Mouse (Mus musculus): ENCODE data around the gene Amz2. TPM values are rescaled to one million over a fixed set of nuclear protein-coding genes. Genes with fewer than 3 reads are reported as not detected.
"Not testable (repeated sequence)": the region's sequence is repeated elsewhere in the genome, so short reads cannot be mapped to it uniquely, and the experiment has no call there.

Amz2 gene
- polyA plus RNA-seq, 1 experiment from 2014 or later = 56.1 TPM

- 90% methylated on average over 4 of the region's 4 CpGs for WGBS
- Histone ChIP-seq H3K4me2 (ENCODE audit: low read length) (no peak overlapping the region), H3K4me1 (ENCODE audit: control insufficient read depth, insufficient read depth, low read length) (no peaks in the 10 kb centered on the region), H3K27me3 (ENCODE audit: control insufficient read depth, insufficient read depth, low read depth, low read length) (no peaks in the 10 kb centered on the region), H3K4me3 (ENCODE audit: low read depth, low read length) (no peak overlapping the region), H3K36me3 (ENCODE audit: control insufficient read depth, insufficient read depth, low read length) (no peaks in the 10 kb centered on the region), H3K27ac (ENCODE audit: low read length) (no peak overlapping the region), H3K9ac (ENCODE audit: low read depth, low read length) (no peak overlapping the region), H3K9me3 (replicated peaks; ENCODE audit: control insufficient read depth, low read length, poor library complexity, severe bottlenecking) (no peaks in the 10 kb centered on the region)
- ATAC-seq = no peak
Observed at GRCm38 (mm10) chr11:109491844-109492243, 66.1 kb downstream of the Amz2 start.

GRCm38 (mm10) chr11:109492847-109493464, 67.2 kb downstream of the Amz2 start:
- not testable (repeated sequence) for H3K27me3 ChIP-seq (ENCODE audit: control insufficient read depth, insufficient read depth, low read depth, low read length); H3K4me3 ChIP-seq (ENCODE audit: low read depth, low read length); ATAC-seq; H3K4me2 ChIP-seq (ENCODE audit: low read length); H3K27ac ChIP-seq (ENCODE audit: low read length); H3K9me3 ChIP-seq (replicated peaks; ENCODE audit: control insufficient read depth, low read length, poor library complexity, severe bottlenecking); H3K36me3 ChIP-seq (ENCODE audit: control insufficient read depth, insufficient read depth, low read length); H3K4me1 ChIP-seq (ENCODE audit: control insufficient read depth, insufficient read depth, low read length); H3K9ac ChIP-seq (ENCODE audit: low read depth, low read length)
- WGBS = 75% methylated on average over 8 of the region's 8 CpGs

- H3K27me3 ChIP-seq (ENCODE audit: control insufficient read depth, insufficient read depth, low read depth, low read length) = no peaks in the 10 kb centered on the region
- 51% methylated on average over 24 of the region's 24 CpGs for WGBS
- no peak for ATAC-seq
Observed at GRCm38 (mm10) chr11:109494890-109495770, 69.4 kb downstream of the Amz2 start.

GRCm38 (mm10) chr11:109495771-109496474, 70.2 kb downstream of the Amz2 start:
- no peak overlapping the region for H3K4me2 ChIP-seq (ENCODE audit: low read length)
- peaks cover 5% of the 10 kb centered on the region for H3K4me1 ChIP-seq (ENCODE audit: control insufficient read depth, insufficient read depth, low read length)
- H3K4me3 ChIP-seq (ENCODE audit: low read depth, low read length) = no peak overlapping the region
- H3K9me3 ChIP-seq (replicated peaks; ENCODE audit: control insufficient read depth, low read length, poor library complexity, severe bottlenecking) = no peaks in the 10 kb centered on the region
- H3K36me3 ChIP-seq (ENCODE audit: control insufficient read depth, insufficient read depth, low read length) = no peaks in the 10 kb centered on the region
- no peak for ATAC-seq
- H3K27me3 ChIP-seq (ENCODE audit: control insufficient read depth, insufficient read depth, low read depth, low read length) = no peaks in the 10 kb centered on the region
- 63% methylated on average over 14 of the region's 14 CpGs for WGBS
- H3K9ac ChIP-seq (ENCODE audit: low read depth, low read length) = no peak overlapping the region
- no peak overlapping the region for H3K27ac ChIP-seq (ENCODE audit: low read length)

More at GRCm38 (mm10) chr11:109494890-109495770, 69.4 kb downstream of the Amz2 start:
- H3K4me1 ChIP-seq (ENCODE audit: control insufficient read depth, insufficient read depth, low read length) = peaks cover 5% of the 10 kb centered on the region
- no peak overlapping the region for H3K27ac ChIP-seq (ENCODE audit: low read length)
- H3K4me2 ChIP-seq (ENCODE audit: low read length) = no peak overlapping the region
- H3K9ac ChIP-seq (ENCODE audit: low read depth, low read length) = no peak overlapping the region
- no peak overlapping the region for H3K4me3 ChIP-seq (ENCODE audit: low read depth, low read length)
- H3K9me3 ChIP-seq (replicated peaks; ENCODE audit: control insufficient read depth, low read length, poor library complexity, severe bottlenecking) = no peaks in the 10 kb centered on the region
- no peaks in the 10 kb centered on the region for H3K36me3 ChIP-seq (ENCODE audit: control insufficient read depth, insufficient read depth, low read length)

- no peak overlapping the region for H3K4me3 ChIP-seq (ENCODE audit: low read depth, low read length)
- peaks cover 5% of the 10 kb centered on the region for H3K4me1 ChIP-seq (ENCODE audit: control insufficient read depth, insufficient read depth, low read length)
- no peak overlapping the region for H3K27ac ChIP-seq (ENCODE audit: low read length)
- no peak overlapping the region for H3K9ac ChIP-seq (ENCODE audit: low read depth, low read length)
- peak; percentile 41; the same call in 1 of the 2 replicates for ATAC-seq
- H3K9me3 ChIP-seq (replicated peaks; ENCODE audit: control insufficient read depth, low read length, poor library complexity, severe bottlenecking) = no peaks in the 10 kb centered on the region
- H3K4me2 ChIP-seq (ENCODE audit: low read length) = no peak overlapping the region
- WGBS = 82% methylated on average over 7 of the region's 7 CpGs
- no peaks in the 10 kb centered on the region for H3K36me3 ChIP-seq (ENCODE audit: control insufficient read depth, insufficient read depth, low read length)
- H3K27me3 ChIP-seq (ENCODE audit: control insufficient read depth, insufficient read depth, low read depth, low read length) = no peaks in the 10 kb centered on the region
Observed at GRCm38 (mm10) chr11:109496475-109496993, 70.8 kb downstream of the Amz2 start.

GRCm38 (mm10) chr11:109496996-109497714, 71.4 kb downstream of the Amz2 start:
- Histone ChIP-seq H3K27me3 (ENCODE audit: control insufficient read depth, insufficient read depth, low read depth, low read length) (no peaks in the 10 kb centered on the region), H3K9me3 (replicated peaks; ENCODE audit: control insufficient read depth, low read length, poor library complexity, severe bottlenecking) (no peaks in the 10 kb centered on the region), H3K4me2 (ENCODE audit: low read length) (no peak overlapping the region), H3K27ac (ENCODE audit: low read length) (no peak overlapping the region), H3K4me3 (ENCODE audit: low read depth, low read length) (no peak overlapping the region), H3K4me1 (ENCODE audit: control insufficient read depth, insufficient read depth, low read length) (peaks cover 5% of the 10 kb centered on the region), H3K9ac (ENCODE audit: low read depth, low read length) (no peak overlapping the region), H3K36me3 (ENCODE audit: control insufficient read depth, insufficient read depth, low read length) (no peaks in the 10 kb centered on the region)
- peak; percentile 58; the same call in 1 of the 2 replicates for ATAC-seq
- 43% methylated on average over 6 of the region's 6 CpGs for WGBS

GRCm38 (mm10) chr11:109497990-109498389, 72.2 kb downstream of the Amz2 start:
- H3K4me3 ChIP-seq (ENCODE audit: low read depth, low read length) = no peak overlapping the region
- no peaks in the 10 kb centered on the region for H3K9me3 ChIP-seq (replicated peaks; ENCODE audit: control insufficient read depth, low read length, poor library complexity, severe bottlenecking)
- no peak overlapping the region for H3K27ac ChIP-seq (ENCODE audit: low read length)
- H3K36me3 ChIP-seq (ENCODE audit: control insufficient read depth, insufficient read depth, low read length) = no peaks in the 10 kb centered on the region
- ATAC-seq = no peak
- H3K4me1 ChIP-seq (ENCODE audit: control insufficient read depth, insufficient read depth, low read length) = peaks cover 5% of the 10 kb centered on the region
- H3K9ac ChIP-seq (ENCODE audit: low read depth, low read length) = no peak overlapping the region
- no peak overlapping the region for H3K4me2 ChIP-seq (ENCODE audit: low read length)
- no peaks in the 10 kb centered on the region for H3K27me3 ChIP-seq (ENCODE audit: control insufficient read depth, insufficient read depth, low read depth, low read length)
- 83% methylated on average over 9 of the region's 9 CpGs for WGBS

DNA sequence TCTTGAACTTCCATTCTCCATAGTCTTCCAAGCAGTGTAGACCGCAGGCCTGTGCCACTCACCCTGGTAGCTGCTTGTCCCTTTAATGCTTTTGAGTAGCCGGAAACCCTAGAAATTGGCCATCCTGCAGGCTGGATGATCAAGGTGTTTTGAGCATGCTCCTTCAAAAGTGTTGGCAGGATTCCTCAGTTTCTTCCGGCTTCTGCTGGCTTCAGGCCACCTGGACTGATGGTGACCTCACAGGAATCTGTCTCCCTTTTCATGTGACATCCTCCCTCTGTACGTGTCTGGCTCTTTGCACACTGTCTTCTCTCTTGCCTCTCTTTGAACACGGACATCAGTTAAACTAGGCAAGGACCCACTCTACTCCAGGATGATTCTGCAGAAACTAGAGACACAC, 74.5 kb downstream of the Amz2 start:
- Histone ChIP-seq H3K27me3 (ENCODE audit: control insufficient read depth, insufficient read depth, low read depth, low read length) (no peaks in the 10 kb centered on the region), H3K4me2 (ENCODE audit: low read length) (no peak overlapping the region), H3K4me3 (ENCODE audit: low read depth, low read length) (no peak overlapping the region), H3K9me3 (replicated peaks; ENCODE audit: control insufficient read depth, low read length, poor library complexity, severe bottlenecking) (no peaks in the 10 kb centered on the region), H3K27ac (ENCODE audit: low read length) (no peak overlapping the region), H3K36me3 (ENCODE audit: control insufficient read depth, insufficient read depth, low read length) (no peaks in the 10 kb centered on the region), H3K9ac (ENCODE audit: low read depth, low read length) (no peak overlapping the region), H3K4me1 (ENCODE audit: control insufficient read depth, insufficient read depth, low read length) (peaks cover 8% of the 10 kb centered on the region)
- WGBS = 89% methylated on average over 5 of the region's 5 CpGs
- no peak for ATAC-seq

Measured in midbrain, embryonic 16.5 days (tissue).